Mouse (Mus musculus) brain, embryonic 14.5 days (tissue): Measurements from ENCODE around the gene Tnnc2.

Experiments used
- CTCF ChIP-seq: fragments of 200-500 bp; IDR thresholded peaks from 2 replicates; pipeline ENCODE4 v1.5.1; 2012; ENCODE audit warnings: inconsistent platforms, mild to moderate bottlenecking, moderate library complexity, borderline replicate concordance; ENCODE audit not compliant: insufficient read depth, insufficient read length; ENCODE audit errors: extremely low read depth
- POLR2A ChIP-seq: fragments of 200-500 bp; IDR thresholded peaks from 2 replicates; pipeline ENCODE4 v1.6.1; 2012; ENCODE audit warnings: mild to moderate bottlenecking, inconsistent platforms, borderline replicate concordance; ENCODE audit not compliant: poor library complexity, insufficient read depth, insufficient read length, severe bottlenecking; ENCODE audit errors: extremely low read depth

GRCm38 (mm10) chr2:164821060-164821459 is 41.3 kb upstream of the Tnnc2 start:
- no peak for TF ChIP-seq POLR2A
- no peak for TF ChIP-seq CTCF
